Mouse (Mus musculus) fat pad, adult 2 months (tissue): ENCODE results near the gene Ugt1a7c.

Experiments used
- DNase-seq: peaks from one replicate; pipeline ENCODE4 v3.0.0-alpha.2; 2011; ENCODE audit warnings: low read depth, low spot score; ENCODE audit errors: extremely low read depth

Gene Ugt1a7c

GRCm38 (mm10) chr1:88235046-88235893, 140.4 kb downstream of the Ugt1a7c start:
- no peak for DNase-seq

- DNase-seq: no peak
Measured at GRCm38 (mm10) chr1:88235894-88236415, 141.1 kb downstream of the Ugt1a7c start.

- no peak for DNase-seq
Measured at GRCm38 (mm10) chr1:88237311-88237710, 142.4 kb downstream of the Ugt1a7c start.

GRCm38 (mm10) chr1:88238771-88239170, 143.9 kb downstream of the Ugt1a7c start:
- DNase-seq: no peak

- DNase-seq: no peak
Measured at GRCm38 (mm10) chr1:88240072-88240471, 145.2 kb downstream of the Ugt1a7c start.

- no peak for DNase-seq
Measured at GRCm38 (mm10) chr1:88240579-88240978, 145.7 kb downstream of the Ugt1a7c start.

- DNase-seq: no peak
Measured at GRCm38 (mm10) chr1:88243861-88244260, 149.0 kb downstream of the Ugt1a7c start.

GRCm38 (mm10) chr1:88245881-88246280, 151.0 kb downstream of the Ugt1a7c start:
- DNase-seq: no peak

- no peak for DNase-seq
Measured at GRCm38 (mm10) chr1:88246386-88246785, 151.5 kb downstream of the Ugt1a7c start.

- no peak for DNase-seq
Measured at GRCm38 (mm10) chr1:88247660-88248059, 152.8 kb downstream of the Ugt1a7c start.

- no peak for DNase-seq
Measured at GRCm38 (mm10) chr1:88248658-88249057, 153.8 kb downstream of the Ugt1a7c start.

GRCm38 (mm10) chr1:88249596-88249995, 154.7 kb downstream of the Ugt1a7c start:
- no peak for DNase-seq

GRCm38 (mm10) chr1:88250023-88250422, 155.2 kb downstream of the Ugt1a7c start:
- DNase-seq: no peak

- no peak for DNase-seq
Measured at GRCm38 (mm10) chr1:88253106-88253505, 158.2 kb downstream of the Ugt1a7c start.

GRCm38 (mm10) chr1:88253540-88253939, 158.7 kb downstream of the Ugt1a7c start:
- no peak for DNase-seq

GRCm38 (mm10) chr1:88254793-88255465, 160.1 kb downstream of the Ugt1a7c start:
- DNase-seq: no peak

- DNase-seq: no peak
Measured at GRCm38 (mm10) chr1:88255466-88255857, 160.6 kb downstream of the Ugt1a7c start.

- DNase-seq: no peak
Measured at GRCm38 (mm10) chr1:88255989-88256754, 161.3 kb downstream of the Ugt1a7c start.

- DNase-seq: no peak
Measured at GRCm38 (mm10) chr1:88256886-88257663, 162.2 kb downstream of the Ugt1a7c start.

GRCm38 (mm10) chr1:88257681-88258080, 162.8 kb downstream of the Ugt1a7c start:
- DNase-seq: no peak
